Mouse (Mus musculus): Measurements from ENCODE around the gene Nr2f2. TPM values are rescaled to one million over a fixed set of nuclear protein-coding genes. Genes with fewer than 3 reads are reported as not detected.

The Nr2f2 gene
- polyA plus RNA-seq, 1 experiment: 6.4 TPM

DNA sequence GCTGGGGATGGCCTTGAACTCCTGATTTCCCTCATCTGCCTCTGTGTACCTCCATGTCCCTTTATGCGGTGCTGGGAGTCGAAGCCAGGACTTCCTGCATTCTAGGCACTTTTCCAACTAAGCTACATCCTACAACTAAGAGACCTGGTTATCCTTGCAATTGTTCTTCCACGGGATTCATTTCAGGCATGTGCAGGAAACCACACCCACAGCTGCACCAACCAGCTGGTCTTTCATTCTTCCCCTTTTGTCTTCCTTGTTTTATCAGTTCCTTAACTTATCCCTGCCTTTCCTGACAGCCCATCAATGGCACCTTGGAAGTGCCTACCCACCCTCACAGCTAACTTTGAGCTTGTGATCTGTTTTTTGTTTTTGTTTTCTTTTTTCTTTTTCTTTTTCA, 42.3 kb upstream of the Nr2f2 start:
- Histone ChIP-seq H3K36me3 (ENCODE audit: control insufficient read depth, insufficient read depth, low read length, poor library complexity, severe bottlenecking) (no peaks in the 10 kb centered on the region), H3K9ac (ENCODE audit: low read depth, poor library complexity, severe bottlenecking) (no peak overlapping the region), H3K4me3 (ENCODE audit: low read depth, low read length) (no peak overlapping the region), H3K27ac (ENCODE audit: insufficient read depth, low read length) (no peak overlapping the region), H3K9me3 (replicated peaks; ENCODE audit: control insufficient read depth, insufficient read depth, low read length, poor library complexity, severe bottlenecking) (no peaks in the 10 kb centered on the region), H3K4me1 (ENCODE audit: control insufficient read depth, insufficient read depth, low read length) (no peaks in the 10 kb centered on the region), H3K27me3 (ENCODE audit: control insufficient read depth, insufficient read depth, low read length, poor library complexity, severe bottlenecking) (no peaks in the 10 kb centered on the region; the same call in 1 of the 2 replicates)
- TF ChIP-seq POLR2A (IDR thresholded peaks at IDR 0.05; ENCODE audit: insufficient read depth, low read length): no peak
- TF ChIP-seq CTCF (IDR thresholded peaks at IDR 0.05; ENCODE audit: low read depth, low read length): no peak
- TF ChIP-seq EP300 (IDR thresholded peaks at IDR 0.05; ENCODE audit: insufficient read depth, low read depth, low read length): no peak

DNA sequence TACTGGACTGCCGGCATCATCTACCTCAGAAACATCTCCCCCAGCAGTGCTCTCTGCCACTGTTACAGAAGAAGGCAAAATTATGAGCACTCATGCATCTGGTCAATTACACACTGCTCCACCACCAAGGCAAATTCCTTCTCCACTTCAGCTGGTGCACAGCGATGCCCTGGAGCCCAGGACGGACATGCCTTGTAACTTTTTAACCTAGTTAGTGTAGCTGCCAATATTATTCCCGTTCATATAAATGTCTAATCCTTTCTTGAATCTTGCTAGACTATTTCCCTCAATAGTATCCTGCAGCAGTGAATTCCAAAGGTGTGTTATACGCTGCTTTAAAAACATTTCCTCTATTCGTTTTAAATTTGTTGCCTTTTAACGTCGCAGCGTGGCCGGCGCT, 40.6 kb upstream of the Nr2f2 start:
- Histone ChIP-seq H3K4me1 (ENCODE audit: control insufficient read depth, insufficient read depth, low read length) (no peaks in the 10 kb centered on the region), H3K9me3 (replicated peaks; ENCODE audit: control insufficient read depth, insufficient read depth, low read length, poor library complexity, severe bottlenecking) (no peaks in the 10 kb centered on the region), H3K27me3 (ENCODE audit: control insufficient read depth, insufficient read depth, low read length, poor library complexity, severe bottlenecking) (no peaks in the 10 kb centered on the region; the same call in 1 of the 2 replicates), H3K36me3 (ENCODE audit: control insufficient read depth, insufficient read depth, low read length, poor library complexity, severe bottlenecking) (no peaks in the 10 kb centered on the region), H3K27ac (ENCODE audit: insufficient read depth, low read length) (no peak overlapping the region), H3K9ac (ENCODE audit: low read depth, poor library complexity, severe bottlenecking) (no peak overlapping the region), H3K4me3 (ENCODE audit: low read depth, low read length) (no peak overlapping the region)
- TF ChIP-seq CTCF (IDR thresholded peaks at IDR 0.05; ENCODE audit: low read depth, low read length): no peak
- TF ChIP-seq POLR2A (IDR thresholded peaks at IDR 0.05; ENCODE audit: insufficient read depth, low read length): no peak
- TF ChIP-seq EP300 (IDR thresholded peaks at IDR 0.05; ENCODE audit: insufficient read depth, low read depth, low read length): no peak

DNA sequence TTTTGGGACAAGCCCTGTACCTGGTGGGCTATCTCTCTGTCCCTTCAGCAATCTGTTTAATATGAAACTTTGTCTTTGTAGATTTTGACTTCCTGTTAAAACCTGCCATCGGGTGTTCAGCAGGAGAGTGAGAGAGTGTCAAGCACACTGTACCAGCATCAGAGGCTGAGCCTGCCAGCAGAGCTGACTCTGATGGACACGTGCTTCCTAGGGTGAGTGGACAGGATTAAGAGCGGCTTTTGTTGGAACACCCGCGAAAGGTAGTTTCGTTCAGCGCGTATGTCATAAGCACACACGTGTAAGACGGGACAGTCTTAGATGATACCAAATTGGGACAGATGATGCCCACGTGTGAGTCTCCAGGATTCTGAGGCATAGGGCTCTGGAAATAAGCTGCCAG, 40.0 kb upstream of the Nr2f2 start:
- no peak overlapping the region for H3K9ac ChIP-seq (ENCODE audit: low read depth, poor library complexity, severe bottlenecking)
- TF ChIP-seq POLR2A (IDR thresholded peaks at IDR 0.05; ENCODE audit: insufficient read depth, low read length) (no peak), CTCF (IDR thresholded peaks at IDR 0.05; ENCODE audit: low read depth, low read length) (no peak), EP300 (IDR thresholded peaks at IDR 0.05; ENCODE audit: insufficient read depth, low read depth, low read length) (no peak)
- no peak overlapping the region for H3K4me3 ChIP-seq (ENCODE audit: low read depth, low read length)
- H3K27ac ChIP-seq (ENCODE audit: insufficient read depth, low read length): no peak overlapping the region
- H3K4me1 ChIP-seq (ENCODE audit: control insufficient read depth, insufficient read depth, low read length): no peaks in the 10 kb centered on the region
- H3K9me3 ChIP-seq (replicated peaks; ENCODE audit: control insufficient read depth, insufficient read depth, low read length, poor library complexity, severe bottlenecking): no peaks in the 10 kb centered on the region
- H3K36me3 ChIP-seq (ENCODE audit: control insufficient read depth, insufficient read depth, low read length, poor library complexity, severe bottlenecking): no peaks in the 10 kb centered on the region
- H3K27me3 ChIP-seq (ENCODE audit: control insufficient read depth, insufficient read depth, low read length, poor library complexity, severe bottlenecking): no peaks in the 10 kb centered on the region; the same call in 1 of the 2 replicates

DNA sequence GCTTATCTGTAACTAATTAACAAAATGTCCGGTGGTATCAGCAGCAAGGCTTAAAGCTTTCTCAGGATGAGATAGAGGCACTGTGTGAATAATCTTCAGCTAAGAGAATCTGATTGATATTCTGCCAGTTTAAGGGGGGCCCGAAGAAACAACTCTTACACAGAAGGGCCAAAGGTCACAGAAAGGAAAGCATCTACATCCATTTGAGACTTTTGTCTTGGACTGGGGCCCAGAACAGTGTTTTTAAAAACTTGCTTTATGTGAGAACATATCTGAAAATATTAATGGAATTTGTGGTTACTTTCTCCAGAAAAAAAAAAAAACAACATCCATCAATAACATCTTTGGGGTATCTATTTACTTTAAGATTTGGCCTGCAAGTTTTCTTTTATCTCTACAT, 38.9 kb upstream of the Nr2f2 start:
- no peak overlapping the region for H3K27ac ChIP-seq (ENCODE audit: insufficient read depth, low read length)
- TF ChIP-seq EP300 (IDR thresholded peaks at IDR 0.05; ENCODE audit: insufficient read depth, low read depth, low read length): no peak
- no peak for TF ChIP-seq POLR2A (IDR thresholded peaks at IDR 0.05; ENCODE audit: insufficient read depth, low read length)
- no peak for TF ChIP-seq CTCF (IDR thresholded peaks at IDR 0.05; ENCODE audit: low read depth, low read length)
- H3K4me3 ChIP-seq (ENCODE audit: low read depth, low read length): no peak overlapping the region
- H3K36me3 ChIP-seq (ENCODE audit: control insufficient read depth, insufficient read depth, low read length, poor library complexity, severe bottlenecking): no peaks in the 10 kb centered on the region
- H3K9ac ChIP-seq (ENCODE audit: low read depth, poor library complexity, severe bottlenecking): no peak overlapping the region
- H3K27me3 ChIP-seq (ENCODE audit: control insufficient read depth, insufficient read depth, low read length, poor library complexity, severe bottlenecking): no peaks in the 10 kb centered on the region; the same call in 1 of the 2 replicates
- H3K9me3 ChIP-seq (replicated peaks; ENCODE audit: control insufficient read depth, insufficient read depth, low read length, poor library complexity, severe bottlenecking): no peaks in the 10 kb centered on the region
- no peaks in the 10 kb centered on the region for H3K4me1 ChIP-seq (ENCODE audit: control insufficient read depth, insufficient read depth, low read length)

DNA sequence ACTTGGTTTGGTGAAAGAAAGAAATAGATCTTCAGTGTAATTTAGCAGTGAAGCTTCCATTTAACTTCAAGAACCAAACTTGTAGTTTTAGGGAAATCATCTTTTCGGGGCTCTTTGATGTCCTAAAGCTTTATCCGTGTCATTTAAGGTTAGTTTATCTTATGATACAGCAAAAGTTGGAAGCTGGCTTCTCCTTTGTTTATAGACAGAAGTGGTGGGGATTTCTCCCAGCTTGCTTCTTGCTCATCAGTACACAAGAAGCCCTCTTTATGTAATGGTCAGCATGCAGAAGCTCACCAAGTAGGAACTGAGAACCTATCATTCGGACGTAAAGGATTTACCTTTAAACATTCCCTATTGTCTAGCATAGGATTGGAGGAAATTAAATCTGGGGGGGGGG, 16.3 kb upstream of the Nr2f2 start:
- Histone ChIP-seq H3K27me3 (ENCODE audit: control insufficient read depth, insufficient read depth, low read length, poor library complexity, severe bottlenecking) (no peaks in the 10 kb centered on the region; the same call in none of the 2 replicates), H3K36me3 (ENCODE audit: control insufficient read depth, insufficient read depth, low read length, poor library complexity, severe bottlenecking) (no peaks in the 10 kb centered on the region), H3K9me3 (replicated peaks; ENCODE audit: control insufficient read depth, insufficient read depth, low read length, poor library complexity, severe bottlenecking) (no peaks in the 10 kb centered on the region), H3K9ac (ENCODE audit: low read depth, poor library complexity, severe bottlenecking) (no peak overlapping the region), H3K27ac (ENCODE audit: insufficient read depth, low read length) (no peak overlapping the region), H3K4me3 (ENCODE audit: low read depth, low read length) (no peak overlapping the region), H3K4me1 (ENCODE audit: control insufficient read depth, insufficient read depth, low read length) (no peaks in the 10 kb centered on the region)
- TF ChIP-seq CTCF (IDR thresholded peaks at IDR 0.05; ENCODE audit: low read depth, low read length) (no peak), EP300 (IDR thresholded peaks at IDR 0.05; ENCODE audit: insufficient read depth, low read depth, low read length) (no peak), POLR2A (IDR thresholded peaks at IDR 0.05; ENCODE audit: insufficient read depth, low read length) (no peak)

DNA sequence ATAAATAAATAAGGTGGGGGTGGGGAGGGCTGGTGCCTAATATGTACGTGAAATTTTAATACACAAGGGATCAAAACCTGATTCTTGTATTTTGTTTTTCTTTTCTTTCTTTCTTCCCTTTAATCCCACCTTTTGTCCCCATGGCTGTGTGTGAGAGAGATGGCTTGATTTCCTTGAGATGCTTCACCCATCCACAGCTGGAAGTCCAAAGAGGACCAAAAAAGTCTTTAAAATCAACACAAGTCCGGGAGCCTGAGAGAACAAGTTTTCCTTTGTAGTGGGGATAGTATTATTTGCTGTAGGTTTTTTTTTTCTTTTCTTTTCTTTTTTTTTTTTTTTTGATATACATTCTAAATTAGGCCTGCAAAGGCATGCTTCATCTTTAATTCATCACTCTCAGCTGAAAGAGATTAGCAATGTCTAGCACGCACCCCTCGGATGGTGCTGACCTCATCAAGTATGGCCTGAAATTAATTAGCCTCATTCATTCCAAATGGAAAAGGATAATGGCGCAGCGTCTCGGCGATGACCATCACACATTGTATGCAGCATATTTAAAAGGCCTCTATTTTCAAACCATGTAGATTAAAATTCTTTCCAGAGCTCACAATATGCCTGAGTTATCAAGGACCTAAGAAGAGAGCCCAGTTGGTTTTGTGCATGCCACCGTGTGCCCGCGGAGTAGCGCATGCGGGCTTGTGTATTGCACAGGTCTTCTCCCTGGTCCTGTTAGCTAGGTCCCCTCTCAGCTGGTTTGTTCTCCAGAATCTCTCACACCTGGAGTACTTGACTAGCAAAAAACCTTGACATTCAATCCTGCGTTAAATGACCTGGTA, 15.1 kb upstream of the Nr2f2 start:
- Histone ChIP-seq H3K4me1 (ENCODE audit: control insufficient read depth, insufficient read depth, low read length) (no peaks in the 10 kb centered on the region), H3K9me3 (replicated peaks; ENCODE audit: control insufficient read depth, insufficient read depth, low read length, poor library complexity, severe bottlenecking) (no peaks in the 10 kb centered on the region), H3K4me3 (ENCODE audit: low read depth, low read length) (no peak overlapping the region), H3K27ac (ENCODE audit: insufficient read depth, low read length) (no peak overlapping the region), H3K9ac (ENCODE audit: low read depth, poor library complexity, severe bottlenecking) (no peak overlapping the region), H3K36me3 (ENCODE audit: control insufficient read depth, insufficient read depth, low read length, poor library complexity, severe bottlenecking) (no peaks in the 10 kb centered on the region), H3K27me3 (ENCODE audit: control insufficient read depth, insufficient read depth, low read length, poor library complexity, severe bottlenecking) (no peaks in the 10 kb centered on the region; the same call in none of the 2 replicates)
- TF ChIP-seq CTCF (IDR thresholded peaks at IDR 0.05; ENCODE audit: low read depth, low read length) (no peak), EP300 (IDR thresholded peaks at IDR 0.05; ENCODE audit: insufficient read depth, low read depth, low read length) (no peak), POLR2A (IDR thresholded peaks at IDR 0.05; ENCODE audit: insufficient read depth, low read length) (no peak)
